Mouse (Mus musculus): ENCODE measurements at regions not wholly inside any gene's neighbourhood (a gene's known extent, or its start where the extent isn't known, plus 50 kb on each side); places are given as distances from the start of the nearest gene placed in this dataset.

GRCm38 (mm10) chr16:52747744-52748143, 293.9 kb upstream of the Alcam start:
- no peak for DNase-seq (ENCODE audit: low read depth, low spot score)

GRCm38 (mm10) chr16:52746186-52746585, 292.3 kb upstream of the Alcam start:
- DNase-seq (ENCODE audit: low read depth, low spot score), result peak; percentile 13

DNA sequence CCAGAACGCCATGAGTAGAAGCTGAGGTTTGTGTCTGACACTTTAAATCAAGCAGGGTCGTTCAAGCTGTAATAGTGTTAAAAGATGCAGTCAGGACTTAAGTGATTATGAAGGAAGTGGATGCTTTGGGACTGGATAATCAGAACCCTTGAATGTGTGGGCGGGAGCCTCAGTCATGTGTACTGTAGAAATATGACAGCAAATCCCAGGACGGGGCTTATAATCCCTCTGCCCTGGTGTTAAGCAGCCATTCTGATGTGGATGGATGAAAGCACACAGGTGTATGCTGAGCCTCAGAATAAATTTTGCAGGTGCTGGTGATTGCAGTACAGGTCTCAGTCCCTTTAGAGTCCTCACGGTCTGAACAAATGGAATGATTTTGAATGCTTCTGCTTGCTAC, 290.8 kb upstream of the Alcam start:
- DNase-seq (ENCODE audit: low read depth, low spot score), result no peak

DNA sequence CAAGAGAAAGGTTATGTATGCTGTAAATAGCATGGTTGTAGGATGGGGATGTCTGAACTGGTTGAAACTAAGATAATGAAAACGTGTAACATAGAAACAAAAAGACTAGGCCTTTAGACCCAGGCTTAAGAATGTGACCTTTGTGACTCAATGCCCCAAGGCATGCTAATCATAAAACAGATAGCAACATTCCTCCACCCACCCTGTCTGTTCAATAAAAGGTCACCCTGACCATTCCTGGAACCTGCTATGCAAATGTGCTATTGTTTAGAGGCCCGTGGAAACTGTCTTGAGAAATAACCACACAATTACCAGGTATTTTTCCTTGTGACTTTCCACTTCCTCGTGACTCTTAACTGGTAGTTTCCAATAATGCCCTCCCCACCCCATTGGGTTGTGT, 288.3 kb upstream of the Alcam start:
- no peak for DNase-seq (ENCODE audit: low read depth, low spot score)

DNA sequence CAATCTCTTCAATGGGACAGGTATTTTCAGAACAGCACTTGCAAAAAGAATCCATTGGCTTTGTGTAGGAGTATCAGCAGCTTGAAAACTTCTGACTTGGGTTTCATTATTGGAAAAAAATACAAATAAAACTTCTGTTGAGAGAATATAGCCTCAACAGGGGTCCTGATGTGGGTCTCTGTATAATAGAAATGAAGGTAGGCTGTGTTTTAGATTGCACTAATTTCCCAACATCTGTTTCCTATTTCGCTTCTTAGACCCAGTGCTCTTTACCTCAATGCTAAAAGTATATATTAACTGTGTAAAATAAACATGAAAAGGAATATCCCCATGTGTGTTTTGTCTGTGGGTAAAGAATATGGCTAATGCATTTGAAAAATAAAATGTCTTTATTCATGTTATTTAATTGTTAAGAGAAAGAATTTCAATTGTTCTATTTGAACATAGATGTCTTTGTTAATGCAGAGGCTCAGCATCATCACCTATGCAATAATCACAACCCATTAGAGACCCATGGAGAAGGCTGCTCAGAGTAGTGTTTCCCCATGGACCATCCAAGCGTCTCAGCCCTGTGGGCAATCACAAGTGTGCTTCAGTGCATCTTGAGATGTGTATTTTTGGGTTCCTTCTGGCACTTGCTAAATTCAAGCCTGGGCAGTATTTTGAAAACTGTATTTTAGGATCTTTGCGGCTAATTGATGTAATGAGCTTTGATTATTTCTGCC, 272.4 kb upstream of the Alcam start:
- peak; percentile 2 for DNase-seq (ENCODE audit: low read depth, low spot score)

- no peak for DNase-seq (ENCODE audit: low read depth, low spot score)
Measured at GRCm38 (mm10) chr16:52718231-52718932, 264.5 kb upstream of the Alcam start.

DNA sequence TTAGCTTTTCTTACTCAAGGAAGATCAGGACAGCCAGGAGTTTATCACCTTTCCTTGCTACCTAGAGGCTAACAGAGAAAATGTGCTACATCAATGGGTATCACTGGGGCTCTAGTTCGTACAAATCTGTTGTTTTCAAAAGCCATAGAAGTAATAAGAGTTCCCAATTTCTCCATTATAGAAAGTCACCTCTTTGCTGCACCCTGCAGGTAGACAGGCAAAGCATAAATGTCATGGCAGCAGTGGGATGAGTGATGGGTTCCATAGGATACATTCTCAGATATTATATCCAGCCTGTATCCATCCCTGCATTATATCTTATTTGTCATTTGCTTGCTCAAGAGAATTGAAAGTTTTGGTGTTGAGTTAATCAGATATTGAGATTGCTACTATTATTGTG, 236.4 kb upstream of the Alcam start:
- no peak for DNase-seq (ENCODE audit: low read depth, low spot score)

DNA sequence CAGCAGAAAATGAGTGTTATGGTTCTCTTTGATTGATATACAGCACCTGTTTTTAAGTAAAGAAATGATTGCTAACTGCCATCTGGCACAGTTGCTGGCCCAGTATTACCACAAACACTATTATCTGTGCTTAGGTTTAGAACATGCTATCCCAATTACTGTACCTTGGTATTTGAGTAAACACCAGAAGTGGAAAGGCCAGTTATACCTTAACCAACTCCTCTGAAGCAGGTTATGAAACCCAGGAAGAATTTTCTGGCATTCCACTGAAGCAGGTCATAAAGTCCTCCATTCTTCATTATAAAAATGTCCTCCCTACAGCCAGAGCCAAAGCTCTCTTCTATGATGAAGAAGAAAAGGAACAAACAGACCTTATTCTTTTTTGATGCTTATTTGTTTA, 201.0 kb upstream of the Alcam start:
- no peak for DNase-seq (ENCODE audit: low read depth, low spot score)

Data from mesoderm, embryonic 11.5 days (tissue).